Mouse (Mus musculus): ENCODE measurements around the gene Rgs3. TPM values are rescaled to one million over a fixed set of nuclear protein-coding genes. Genes with fewer than 3 reads are reported as not detected.

The Rgs3 gene
- polyA plus RNA-seq, 1 experiment from 2014 or later: 43.3 TPM

DNA sequence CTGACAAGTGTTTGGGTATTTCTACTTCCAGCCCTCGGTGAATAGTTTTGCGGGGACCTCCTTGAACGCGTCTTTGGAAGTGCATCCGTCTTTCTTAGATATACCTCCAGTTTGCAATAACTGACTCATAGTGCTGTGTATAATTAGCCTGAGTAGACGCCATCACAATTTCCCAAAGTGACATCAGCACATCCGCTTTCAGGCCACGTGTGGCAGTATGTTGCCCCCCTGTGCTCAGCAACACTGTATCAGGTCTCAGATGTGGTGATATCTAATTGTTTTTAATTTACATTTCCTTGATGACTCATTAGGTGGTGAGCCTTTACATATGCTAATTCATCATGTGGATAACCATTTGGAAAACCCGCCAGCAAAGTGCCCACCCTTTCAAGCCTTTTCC, 119.5 kb downstream of the Rgs3 start:
- ATAC-seq (ENCODE audit: insufficient number of reproducible peaks, insufficient read depth, low FRiP score, low TSS enrichment, low read depth): no peak
- H3K4me1 ChIP-seq (replicated peaks): peaks cover 42% of the 10 kb centered on the region

DNA sequence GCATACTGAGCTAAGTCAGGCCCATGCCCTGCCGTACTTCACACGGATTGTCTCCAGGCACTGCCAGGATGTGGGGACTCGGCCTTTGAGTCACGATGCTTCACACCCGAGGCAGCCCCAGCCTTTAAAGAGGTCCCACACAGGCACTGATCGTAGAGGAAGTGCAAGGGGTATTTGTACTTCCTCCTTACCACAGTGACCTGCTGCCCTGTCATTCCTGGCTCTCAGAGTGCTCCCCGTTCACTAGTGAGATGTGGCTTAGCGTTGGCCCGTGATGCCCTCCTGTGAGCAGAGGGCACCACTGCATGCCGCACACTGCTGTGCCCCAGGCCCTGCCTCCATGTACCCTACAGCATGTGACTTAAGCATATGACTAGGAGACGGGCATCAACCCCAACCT, 121.8 kb downstream of the Rgs3 start:
- Histone ChIP-seq H3K4me2 (no peak overlapping the region), H3K27me3 (no peaks in the 10 kb centered on the region), H3K4me3 (replicated peaks) (no peak overlapping the region), H3K36me3 (peaks cover 27% of the 10 kb centered on the region), H3K9me3 (no peaks in the 10 kb centered on the region), H3K9ac (replicated peaks) (no peak overlapping the region), H3K27ac (no peak overlapping the region), H3K4me1 (replicated peaks) (peaks cover 43% of the 10 kb centered on the region)
- ATAC-seq (ENCODE audit: insufficient number of reproducible peaks, insufficient read depth, low FRiP score, low TSS enrichment, low read depth): no peak
- 77% methylated on average over 11 of the region's 11 CpGs for WGBS

More for the DNA sequence above, 119.5 kb downstream of the Rgs3 start:
- Histone ChIP-seq H3K9me3 (no peaks in the 10 kb centered on the region), H3K27me3 (no peaks in the 10 kb centered on the region), H3K4me2 (no peak overlapping the region), H3K9ac (replicated peaks) (no peak overlapping the region), H3K27ac (no peak overlapping the region), H3K4me3 (replicated peaks) (no peak overlapping the region), H3K36me3 (peaks cover 21% of the 10 kb centered on the region)
- WGBS: 89% methylated on average over 9 of the region's 9 CpGs

DNA sequence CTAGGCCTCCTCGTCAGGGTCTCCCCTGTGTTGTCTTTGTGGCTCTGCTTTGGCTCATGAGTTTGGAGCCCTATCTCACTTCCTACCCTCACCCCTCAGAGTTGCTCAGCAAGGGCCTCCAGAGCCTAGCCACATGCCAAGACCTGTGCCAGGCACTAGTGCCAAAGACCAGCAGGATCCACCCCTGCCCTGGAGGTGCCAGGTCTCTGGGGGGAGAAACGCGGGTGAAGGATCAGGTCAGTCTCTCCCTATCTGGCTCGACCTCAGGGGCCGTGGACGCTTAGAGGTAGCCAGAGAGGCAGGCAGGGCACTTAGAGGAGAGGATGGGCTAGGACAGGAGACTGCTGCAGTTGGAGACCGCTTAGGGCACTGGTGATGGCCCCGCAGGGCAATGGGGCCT, 122.7 kb downstream of the Rgs3 start:
- Histone ChIP-seq H3K4me1 (replicated peaks) (peaks cover 39% of the 10 kb centered on the region), H3K27me3 (no peaks in the 10 kb centered on the region), H3K4me3 (replicated peaks) (no peak overlapping the region), H3K36me3 (peaks cover 27% of the 10 kb centered on the region), H3K27ac (no peak overlapping the region), H3K4me2 (no peak overlapping the region), H3K9ac (replicated peaks) (no peak overlapping the region), H3K9me3 (no peaks in the 10 kb centered on the region)
- WGBS: 83% methylated on average over 8 of the region's 8 CpGs
- ATAC-seq (ENCODE audit: insufficient number of reproducible peaks, insufficient read depth, low FRiP score, low TSS enrichment, low read depth): no peak

DNA sequence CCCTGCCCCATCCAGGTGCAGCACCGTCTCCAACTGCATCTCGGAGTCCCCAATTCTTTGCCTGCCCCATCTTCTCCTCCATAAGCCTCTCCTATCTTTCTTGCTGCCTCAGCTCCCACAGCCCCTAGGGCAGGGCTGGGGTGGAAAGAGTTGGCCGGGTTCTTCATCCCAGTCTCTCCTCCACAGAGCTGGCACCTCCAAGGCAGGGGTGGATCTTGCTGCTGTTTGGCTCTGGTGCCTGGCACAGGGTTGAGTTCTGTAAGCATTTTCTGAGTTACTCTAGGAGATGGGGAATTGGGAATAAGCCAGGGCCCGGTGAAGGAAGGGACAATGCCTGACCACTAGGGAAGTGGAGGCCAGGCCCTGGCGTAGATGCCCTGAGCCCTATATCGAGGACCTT, 123.5 kb downstream of the Rgs3 start:
- Histone ChIP-seq H3K36me3 (peaks cover 29% of the 10 kb centered on the region), H3K27me3 (no peaks in the 10 kb centered on the region), H3K27ac (no peak overlapping the region), H3K4me2 (no peak overlapping the region), H3K9ac (replicated peaks) (no peak overlapping the region), H3K9me3 (no peaks in the 10 kb centered on the region), H3K4me3 (replicated peaks) (no peak overlapping the region), H3K4me1 (replicated peaks) (peaks cover 32% of the 10 kb centered on the region)
- 87% methylated on average over 6 of the region's 6 CpGs for WGBS
- no peak for ATAC-seq (ENCODE audit: insufficient number of reproducible peaks, insufficient read depth, low FRiP score, low TSS enrichment, low read depth)

DNA sequence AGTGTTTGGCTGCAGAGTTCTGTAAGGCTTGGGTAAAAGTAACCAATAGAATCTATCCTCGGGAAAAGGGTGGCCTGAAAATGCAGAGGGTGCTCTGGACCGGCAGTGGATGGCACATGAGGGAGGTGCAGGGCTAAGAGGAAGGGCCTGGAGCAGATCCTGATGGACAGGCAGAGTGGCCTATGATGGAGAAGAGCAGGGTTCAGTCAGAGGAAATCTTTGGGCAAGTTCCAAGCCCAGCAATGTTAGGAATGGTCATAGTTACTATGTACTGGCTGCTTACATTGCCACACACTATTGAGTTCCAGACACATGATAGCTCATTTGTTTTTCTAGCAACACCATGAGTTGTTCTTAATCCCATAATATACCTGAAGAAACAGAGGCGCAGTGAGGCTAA, 124.7 kb downstream of the Rgs3 start:
- no peak overlapping the region for H3K4me2 ChIP-seq
- no peak overlapping the region for H3K9ac ChIP-seq (replicated peaks)
- H3K4me1 ChIP-seq (replicated peaks): peaks cover 26% of the 10 kb centered on the region
- no peak overlapping the region for H3K4me3 ChIP-seq (replicated peaks)
- H3K27me3 ChIP-seq: no peaks in the 10 kb centered on the region
- WGBS: 79% methylated on average over 3 of the region's 3 CpGs
- ATAC-seq (ENCODE audit: insufficient number of reproducible peaks, insufficient read depth, low FRiP score, low TSS enrichment, low read depth): no peak
- peaks cover 31% of the 10 kb centered on the region for H3K36me3 ChIP-seq
- H3K27ac ChIP-seq: no peak overlapping the region
- H3K9me3 ChIP-seq: no peaks in the 10 kb centered on the region

DNA sequence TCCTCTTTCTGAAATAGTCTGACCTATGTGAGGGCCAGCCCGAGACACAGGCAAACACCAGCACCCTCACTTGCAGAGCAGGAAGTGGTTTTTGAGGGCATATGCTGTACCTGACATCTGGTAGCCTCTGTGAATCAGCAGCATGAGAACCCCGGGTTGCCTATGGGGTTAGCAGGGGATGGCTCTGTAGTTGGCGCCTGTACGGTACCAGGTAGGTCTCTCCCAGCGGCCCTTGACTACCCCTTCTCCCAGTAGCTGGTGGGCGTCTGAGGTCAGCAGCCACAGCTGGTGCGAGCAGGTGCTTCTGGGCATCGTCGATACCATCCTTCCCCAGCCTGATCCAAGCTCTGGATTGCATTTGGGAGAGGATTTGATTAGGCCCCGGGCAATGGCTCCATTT, 125.6 kb downstream of the Rgs3 start:
- Histone ChIP-seq H3K36me3 (peaks cover 30% of the 10 kb centered on the region), H3K4me2 (no peak overlapping the region), H3K27me3 (no peaks in the 10 kb centered on the region), H3K27ac (no peak overlapping the region), H3K4me1 (replicated peaks) (peaks cover 26% of the 10 kb centered on the region), H3K9ac (replicated peaks) (no peak overlapping the region; the same call in 1 of the 2 replicates), H3K9me3 (no peaks in the 10 kb centered on the region), H3K4me3 (replicated peaks) (no peak overlapping the region)
- no peak for ATAC-seq (ENCODE audit: insufficient number of reproducible peaks, insufficient read depth, low FRiP score, low TSS enrichment, low read depth)
- WGBS: 51% methylated on average over 10 of the region's 10 CpGs

DNA sequence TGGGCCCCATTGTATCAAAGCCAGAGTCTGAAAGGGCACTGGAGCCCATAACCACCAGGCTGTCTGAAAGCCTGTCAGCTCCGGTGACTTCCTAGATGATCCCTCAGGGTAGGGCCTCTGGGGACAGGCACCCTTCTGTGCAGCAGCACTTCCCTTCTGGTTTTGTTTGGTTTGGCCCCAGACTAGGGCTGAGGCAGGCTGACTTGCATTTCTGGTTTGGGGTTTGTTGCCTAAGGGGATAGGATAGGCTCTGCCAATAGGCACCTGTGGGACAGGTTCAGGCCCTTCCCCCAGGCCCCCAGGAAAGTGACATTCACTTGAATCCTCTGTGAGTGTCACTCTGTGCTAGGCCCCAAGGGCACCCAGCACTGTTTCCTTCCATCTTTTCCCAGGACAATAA, 127.1 kb downstream of the Rgs3 start:
- WGBS: 52% methylated on average over 1 of the region's 1 CpGs
- H3K27ac ChIP-seq: no peak overlapping the region; the same call in 1 of the 2 replicates
- ATAC-seq (ENCODE audit: insufficient number of reproducible peaks, insufficient read depth, low FRiP score, low TSS enrichment, low read depth): no peak
- H3K9ac ChIP-seq (replicated peaks): no peak overlapping the region
- H3K4me3 ChIP-seq (replicated peaks): no peak overlapping the region
- H3K9me3 ChIP-seq: no peaks in the 10 kb centered on the region
- no peaks in the 10 kb centered on the region for H3K27me3 ChIP-seq
- H3K4me1 ChIP-seq (replicated peaks): peaks cover 26% of the 10 kb centered on the region
- no peak overlapping the region for H3K4me2 ChIP-seq
- H3K36me3 ChIP-seq: peaks cover 37% of the 10 kb centered on the region

DNA sequence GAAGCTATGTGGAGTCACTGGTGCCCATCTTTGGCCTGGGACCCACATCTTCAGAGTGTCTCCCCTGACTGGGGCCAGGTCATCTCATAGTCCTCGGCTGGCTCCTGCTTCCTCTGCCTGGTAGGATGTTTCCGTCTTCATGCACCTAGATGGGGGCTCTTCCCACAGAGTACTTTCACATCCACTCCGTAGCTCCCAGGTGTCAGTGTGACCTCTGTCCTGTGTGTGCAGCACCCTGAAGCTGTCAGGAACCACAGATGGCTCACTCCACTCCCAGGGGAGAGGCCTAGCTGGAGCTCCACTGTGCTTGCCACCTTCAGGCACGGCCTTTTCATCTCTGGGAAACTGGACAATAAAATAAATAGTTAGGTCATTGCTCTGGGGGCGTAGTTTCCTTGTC, 128.5 kb downstream of the Rgs3 start:
- ATAC-seq (ENCODE audit: insufficient number of reproducible peaks, insufficient read depth, low FRiP score, low TSS enrichment, low read depth): no peak
- 0 out of 2 replicates have a peak overlapping the region, but pooled peaks have one; percentile 27 for H3K9ac ChIP-seq (replicated peaks)

DNA sequence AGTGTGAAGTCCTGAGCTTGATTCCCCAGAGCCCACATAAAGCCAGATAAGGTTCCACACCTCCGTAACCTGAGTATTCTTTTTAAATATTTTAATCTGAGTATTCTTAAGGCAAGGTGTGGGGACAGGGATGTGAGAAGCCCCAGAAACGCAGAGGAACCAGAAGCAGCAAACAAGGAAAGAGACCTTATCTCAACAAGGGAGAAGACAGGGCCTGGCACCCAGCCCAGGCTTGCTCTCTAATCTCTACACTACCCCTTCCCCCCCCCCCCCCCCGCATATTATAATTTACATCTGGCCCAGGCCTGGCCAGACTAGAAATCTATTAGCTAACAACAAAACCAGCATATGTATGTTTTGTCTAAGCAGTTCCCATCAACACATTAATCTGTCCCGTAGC, 131.3 kb downstream of the Rgs3 start:
- H3K4me2 ChIP-seq: no peak overlapping the region
- H3K27ac ChIP-seq: no peak overlapping the region
- no peak overlapping the region for H3K4me3 ChIP-seq (replicated peaks)
- no peak overlapping the region for H3K9ac ChIP-seq (replicated peaks)
- H3K27me3 ChIP-seq: no peaks in the 10 kb centered on the region
- H3K4me1 ChIP-seq (replicated peaks): peaks cover 13% of the 10 kb centered on the region
- 87% methylated on average over 3 of the region's 4 CpGs for WGBS
- no peak for ATAC-seq (ENCODE audit: insufficient number of reproducible peaks, insufficient read depth, low FRiP score, low TSS enrichment, low read depth)
- H3K9me3 ChIP-seq: no peaks in the 10 kb centered on the region
- peaks cover 55% of the 10 kb centered on the region for H3K36me3 ChIP-seq

More for the DNA sequence above, 128.5 kb downstream of the Rgs3 start:
- Histone ChIP-seq H3K27me3 (no peaks in the 10 kb centered on the region), H3K4me3 (replicated peaks) (no peak overlapping the region), H3K36me3 (peaks cover 42% of the 10 kb centered on the region), H3K27ac (no peak overlapping the region), H3K4me2 (no peak overlapping the region), H3K4me1 (replicated peaks) (peaks cover 26% of the 10 kb centered on the region), H3K9me3 (no peaks in the 10 kb centered on the region)
- WGBS: 71% methylated on average over 5 of the region's 5 CpGs

DNA sequence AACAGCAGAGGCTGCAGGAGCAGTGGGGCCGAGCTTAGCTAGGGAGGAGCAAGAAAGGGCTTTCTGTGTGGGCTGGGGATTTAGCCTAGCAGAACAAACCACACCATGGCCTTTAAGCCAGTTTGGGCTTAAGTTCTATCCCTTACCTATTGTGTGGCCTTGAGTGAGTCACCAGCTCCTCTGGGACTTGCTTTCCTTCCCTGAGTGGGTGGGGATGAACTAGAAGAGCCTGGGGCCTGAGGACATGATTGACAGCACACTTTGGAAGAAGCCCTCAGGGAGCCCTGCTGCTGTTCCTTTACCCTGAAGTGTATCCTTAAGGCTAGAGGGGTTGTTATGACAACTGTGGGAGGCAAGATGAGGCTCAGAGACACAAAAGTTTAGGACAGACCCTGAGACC, 132.0 kb downstream of the Rgs3 start:
- no peaks in the 10 kb centered on the region for H3K9me3 ChIP-seq
- ATAC-seq (ENCODE audit: insufficient number of reproducible peaks, insufficient read depth, low FRiP score, low TSS enrichment, low read depth): no peak
- H3K4me3 ChIP-seq (replicated peaks): no peak overlapping the region
- H3K27me3 ChIP-seq: no peaks in the 10 kb centered on the region
- WGBS: 43% methylated on average over 1 of the region's 1 CpGs
- H3K27ac ChIP-seq: no peak overlapping the region
- H3K9ac ChIP-seq (replicated peaks): no peak overlapping the region
- H3K4me2 ChIP-seq: no peak overlapping the region
- peaks cover 52% of the 10 kb centered on the region for H3K36me3 ChIP-seq
- peaks cover 7% of the 10 kb centered on the region for H3K4me1 ChIP-seq (replicated peaks)

DNA sequence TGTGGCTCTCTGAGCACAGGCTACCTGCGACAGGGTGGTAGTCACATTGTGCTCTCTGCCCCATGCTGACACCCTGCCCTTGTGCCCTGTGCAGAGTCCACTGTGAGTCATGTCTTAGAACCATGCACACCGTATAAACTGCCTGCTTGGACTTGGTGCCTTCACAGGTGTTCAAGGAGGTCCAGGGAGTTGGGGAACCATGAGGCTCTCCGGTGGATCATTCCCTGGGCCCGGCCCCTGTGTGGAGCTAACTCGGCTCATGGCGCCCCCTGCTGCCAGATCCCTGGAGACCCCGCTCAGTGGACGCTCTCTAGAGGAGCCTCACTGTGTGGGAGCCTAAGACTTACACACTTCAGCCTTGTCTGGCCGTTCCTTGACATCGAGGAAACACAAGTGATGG, 134.2 kb downstream of the Rgs3 start:
- peaks cover 51% of the 10 kb centered on the region for H3K36me3 ChIP-seq
- no peak overlapping the region for H3K4me3 ChIP-seq (replicated peaks)
- H3K4me2 ChIP-seq: no peak overlapping the region
- 42% methylated on average over 10 of the region's 10 CpGs for WGBS
- H3K9me3 ChIP-seq: no peaks in the 10 kb centered on the region
- H3K4me1 ChIP-seq (replicated peaks): peaks cover 13% of the 10 kb centered on the region
- no peak overlapping the region for H3K27ac ChIP-seq
- H3K9ac ChIP-seq (replicated peaks): no peak overlapping the region
- H3K27me3 ChIP-seq: no peaks in the 10 kb centered on the region
- ATAC-seq (ENCODE audit: insufficient number of reproducible peaks, insufficient read depth, low FRiP score, low TSS enrichment, low read depth): peak; percentile 44; the same call in 1 of the 2 replicates

DNA sequence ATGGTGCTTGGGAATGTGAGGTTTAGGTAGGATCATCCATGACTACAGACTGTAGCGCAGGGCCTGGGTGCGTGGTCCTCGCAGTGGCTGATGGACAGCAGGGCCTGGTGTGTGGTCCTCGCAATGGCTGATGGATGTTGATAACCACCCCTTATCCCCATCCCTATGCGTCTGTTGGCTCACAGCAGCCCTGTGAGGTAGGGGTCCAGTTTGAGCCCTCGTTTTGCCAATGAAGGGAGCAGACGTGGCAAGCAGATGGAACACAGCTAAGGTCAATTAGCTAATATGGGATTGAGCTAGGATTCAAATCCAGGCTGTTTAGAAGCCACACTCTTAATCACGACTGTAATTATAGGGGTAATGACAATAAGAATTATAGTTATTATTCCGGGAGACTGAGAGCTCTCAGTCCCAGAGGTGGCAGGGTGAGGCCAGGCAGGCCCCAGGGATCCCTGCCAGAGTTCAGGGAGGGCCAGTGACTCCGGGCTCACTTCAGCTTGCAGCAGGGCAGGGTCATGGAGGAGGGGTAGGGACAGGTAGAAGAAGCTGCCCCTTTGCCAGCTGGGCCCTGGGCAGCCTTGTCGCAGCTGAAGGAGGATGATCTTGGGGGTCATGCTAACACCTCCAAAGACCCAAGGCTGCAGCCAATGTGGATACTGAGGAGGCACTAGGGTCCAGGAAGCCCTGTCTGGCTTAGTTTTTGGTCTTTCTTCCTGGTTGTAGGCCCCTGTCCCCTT, 135.2 kb downstream of the Rgs3 start:
- H3K4me2 ChIP-seq: no peak overlapping the region
- H3K9me3 ChIP-seq: no peaks in the 10 kb centered on the region
- H3K9ac ChIP-seq (replicated peaks): no peak overlapping the region
- peaks cover 51% of the 10 kb centered on the region for H3K36me3 ChIP-seq
- 78% methylated on average over 11 of the region's 11 CpGs for WGBS
- no peaks in the 10 kb centered on the region for H3K27me3 ChIP-seq
- peaks cover 23% of the 10 kb centered on the region for H3K4me1 ChIP-seq (replicated peaks)
- H3K27ac ChIP-seq: no peak overlapping the region
- ATAC-seq (ENCODE audit: insufficient number of reproducible peaks, insufficient read depth, low FRiP score, low TSS enrichment, low read depth): no peak
- H3K4me3 ChIP-seq (replicated peaks): no peak overlapping the region
